Mouse (Mus musculus) spleen, postnatal 10 days (tissue): ENCODE data around the gene Fgd5.
"Not testable (repeated sequence)": the region's sequence is repeated elsewhere in the genome, so short reads cannot be mapped to it uniquely, and the experiment has no call there.

Experiments
- DNase-seq, 2 experiments: peaks; one replicate each; pipeline ENCODE4 v3.0.0; 2021 to 2022; ENCODE audit warnings: low spot score in 2 of 2

Fgd5 gene

DNA sequence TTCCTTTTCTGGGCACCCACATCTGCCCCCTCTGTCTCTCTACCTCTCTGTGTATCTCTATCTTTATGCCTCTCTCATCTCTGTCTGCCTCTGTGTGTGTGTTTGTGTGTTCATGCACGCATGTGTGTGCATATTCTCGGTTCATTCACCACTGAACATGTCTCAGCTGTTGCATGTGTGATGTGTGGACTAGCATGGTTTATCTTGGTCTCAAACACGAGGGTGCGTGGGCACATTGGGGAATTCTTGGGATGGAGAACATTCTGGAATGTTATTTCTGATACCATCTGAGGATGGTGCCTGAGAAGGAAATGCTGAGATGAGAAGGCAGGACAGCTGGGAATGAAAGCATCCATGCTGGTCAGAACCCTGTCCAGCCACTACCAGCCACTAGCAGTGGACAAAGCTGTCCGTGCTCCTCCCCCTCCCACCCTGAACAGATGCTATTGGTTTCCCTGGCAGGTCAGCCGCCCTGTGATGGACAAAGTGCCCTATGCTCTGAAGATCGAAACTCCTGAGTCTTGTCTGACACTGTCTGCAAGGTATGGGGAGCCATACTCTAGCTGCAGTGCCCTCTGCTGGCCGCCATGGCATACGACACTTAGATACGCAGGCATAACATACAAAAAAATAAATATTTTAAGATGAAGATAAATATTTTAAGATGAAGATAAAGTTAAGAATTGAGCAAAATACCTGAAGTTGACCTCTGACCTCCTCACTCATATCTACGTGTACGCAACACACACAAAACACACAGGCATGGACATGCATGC, 87.2 kb downstream of the Fgd5 start:
- peak; percentile 26 to 73 for DNase-seq

DNA sequence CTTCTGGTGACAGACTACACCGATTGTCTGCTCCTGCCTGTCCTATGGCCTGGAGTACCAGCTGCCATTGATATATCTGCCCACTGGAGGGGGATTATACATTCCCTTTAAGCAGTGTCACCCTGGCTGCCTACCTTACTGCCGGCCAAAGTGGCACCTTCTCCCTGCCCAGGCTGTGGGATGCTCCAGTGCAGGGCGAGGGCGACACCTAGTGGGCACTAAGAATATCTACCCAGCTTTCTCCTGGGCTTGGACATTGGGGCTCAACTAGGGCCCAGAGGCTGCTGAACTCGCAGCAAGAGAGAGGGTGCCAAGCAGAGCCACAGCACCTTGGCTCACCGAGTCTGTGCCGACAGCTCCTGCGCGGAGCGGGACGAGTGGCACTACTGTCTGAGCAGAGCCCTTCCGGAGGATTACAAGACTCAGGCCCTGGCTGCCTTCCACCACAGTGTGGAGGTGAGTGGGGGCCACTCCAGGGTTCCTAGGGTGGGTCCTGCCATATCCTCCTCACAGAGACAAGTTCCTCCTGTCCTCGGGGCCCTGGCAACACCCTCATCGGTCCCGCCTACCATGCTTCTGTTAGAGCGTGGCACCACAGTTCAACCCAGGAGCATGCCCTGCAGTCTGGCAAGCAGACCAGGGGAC, 88.6 kb downstream of the Fgd5 start:
- DNase-seq = peak; percentile 66 to 83

DNA sequence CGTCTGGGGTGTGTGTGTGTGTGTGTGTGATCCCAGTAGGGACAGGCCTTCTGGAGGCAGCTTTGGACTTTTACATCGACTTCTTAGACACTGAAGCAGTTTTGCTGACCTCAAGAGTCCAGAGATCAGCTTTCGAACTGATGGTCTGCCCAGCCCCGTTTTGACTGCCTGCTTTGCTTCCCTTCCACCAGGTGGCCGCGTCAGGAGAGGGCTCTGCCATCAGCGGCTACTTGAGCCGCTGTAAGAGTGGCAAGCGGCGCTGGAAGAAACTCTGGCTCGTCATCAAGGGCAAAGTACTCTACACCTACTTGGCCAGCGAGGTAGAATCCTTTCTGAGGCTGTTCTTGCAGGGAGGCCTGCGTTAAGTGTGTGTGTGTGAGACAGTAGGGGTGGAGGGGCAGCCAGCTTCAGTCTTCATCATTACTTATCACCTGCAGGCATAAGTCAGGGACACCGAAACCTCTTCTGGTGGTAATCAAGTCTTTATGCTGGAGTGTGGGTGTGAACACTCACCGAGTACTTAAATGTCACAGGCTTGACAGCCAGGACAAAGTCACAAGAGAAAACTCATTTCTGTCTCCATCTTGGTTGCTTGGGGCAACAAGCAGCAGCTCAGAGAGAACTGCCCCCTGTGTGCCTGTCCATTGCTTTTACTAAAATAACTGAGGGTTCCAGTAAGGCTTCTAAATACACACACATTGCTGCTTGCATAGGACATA, 92.6 kb downstream of the Fgd5 start:
- no peak for DNase-seq

DNA sequence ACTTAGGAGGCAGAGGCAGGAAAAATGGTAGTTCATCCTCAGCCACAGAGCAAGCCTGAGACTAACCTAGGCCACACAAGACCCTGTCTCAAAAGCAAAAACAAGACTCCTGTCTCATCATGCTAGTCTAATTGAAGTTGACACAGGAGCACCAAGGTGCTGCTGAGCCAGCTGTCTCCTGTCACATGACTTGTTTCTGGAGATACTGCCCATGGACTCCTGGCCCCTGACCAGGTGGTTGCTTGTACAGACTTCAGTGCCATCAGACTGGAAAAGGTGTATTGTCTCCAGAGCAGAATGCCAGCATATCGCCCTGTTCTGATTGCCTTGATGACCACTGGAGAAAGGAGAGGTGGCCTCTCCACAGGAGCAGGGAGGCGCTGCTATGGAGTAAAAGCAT, 102.1 kb downstream of the Fgd5 start:
- no peak for DNase-seq

DNA sequence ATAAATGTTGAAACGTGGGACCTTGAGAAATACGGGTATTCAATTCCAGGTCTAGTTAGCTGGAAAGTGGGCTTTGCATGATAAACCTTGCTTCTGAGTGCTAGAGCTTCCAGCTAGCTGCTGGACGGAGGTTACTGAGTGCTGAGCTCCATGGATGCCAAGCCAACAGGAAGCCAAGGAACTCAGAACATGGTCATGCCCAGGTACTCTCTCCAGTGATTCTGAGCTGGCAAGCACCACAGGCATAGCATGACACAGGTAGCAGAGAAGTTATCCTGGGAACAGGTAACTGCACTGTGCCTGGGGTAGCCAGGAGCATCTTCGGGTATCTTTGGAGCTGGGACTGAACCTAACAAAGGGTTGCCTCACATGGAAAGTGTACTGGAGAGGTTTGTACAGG, 104.1 kb downstream of the Fgd5 start:
- DNase-seq = no peak

DNA sequence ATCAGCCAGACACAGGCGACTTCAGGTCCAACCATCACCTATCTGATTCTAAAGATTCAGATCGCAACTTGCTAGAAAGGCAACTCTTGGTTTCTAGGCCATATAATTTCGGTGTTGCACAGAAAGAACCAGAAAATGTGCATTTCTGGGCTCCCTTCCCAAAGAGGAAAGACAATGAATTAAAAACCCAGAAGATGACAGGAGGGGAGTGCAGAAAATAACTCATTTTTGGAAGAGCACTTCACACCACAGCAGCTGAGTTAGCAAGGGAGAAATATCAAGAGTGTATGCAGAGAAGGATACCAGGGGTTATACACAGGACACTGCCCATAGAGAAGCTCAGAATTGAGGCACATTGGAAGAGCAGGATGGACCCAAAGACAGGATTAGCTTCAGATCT, 106.3 kb downstream of the Fgd5 start:
- DNase-seq = no peak

DNA sequence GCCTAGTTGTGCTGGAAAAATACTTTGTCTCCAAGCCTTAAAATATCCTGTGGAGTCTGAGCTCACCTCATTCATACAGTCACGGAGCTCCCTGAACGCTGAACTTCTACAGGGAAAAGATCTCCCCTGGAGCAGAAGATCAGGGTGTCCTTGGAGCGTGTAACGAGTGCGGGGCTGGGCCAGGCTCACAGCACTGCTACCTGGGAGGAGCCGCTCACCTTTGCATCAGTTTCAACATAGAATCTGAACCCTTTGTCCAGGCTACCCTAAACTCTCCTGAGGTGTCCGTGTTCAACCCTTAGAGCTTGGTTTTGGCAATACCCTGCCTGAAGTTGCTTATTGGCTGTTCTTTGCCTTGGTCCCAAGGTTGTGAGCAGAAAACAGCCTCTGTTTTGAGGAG, 110.5 kb downstream of the Fgd5 start:
- not testable (repeated sequence) for DNase-seq

DNA sequence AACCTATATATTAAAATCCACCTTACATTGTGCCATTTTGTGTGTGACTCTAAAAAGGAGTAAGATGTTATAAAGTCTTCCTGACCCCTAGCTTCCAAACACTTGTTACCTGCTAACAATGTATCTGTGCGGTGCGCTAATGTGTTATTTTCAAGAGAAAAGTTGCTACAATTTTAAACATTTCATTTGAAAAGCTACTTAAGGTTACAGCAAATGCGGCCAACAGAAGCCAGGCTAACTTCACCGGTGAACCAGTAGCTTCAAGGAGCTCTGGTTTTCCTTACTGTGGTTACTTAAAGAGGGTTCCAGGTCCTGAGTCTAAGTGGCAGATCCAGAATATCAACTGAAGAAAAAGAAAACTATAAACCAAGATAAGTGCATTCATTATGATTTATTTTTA, 111.3 kb downstream of the Fgd5 start:
- DNase-seq = no peak

DNA sequence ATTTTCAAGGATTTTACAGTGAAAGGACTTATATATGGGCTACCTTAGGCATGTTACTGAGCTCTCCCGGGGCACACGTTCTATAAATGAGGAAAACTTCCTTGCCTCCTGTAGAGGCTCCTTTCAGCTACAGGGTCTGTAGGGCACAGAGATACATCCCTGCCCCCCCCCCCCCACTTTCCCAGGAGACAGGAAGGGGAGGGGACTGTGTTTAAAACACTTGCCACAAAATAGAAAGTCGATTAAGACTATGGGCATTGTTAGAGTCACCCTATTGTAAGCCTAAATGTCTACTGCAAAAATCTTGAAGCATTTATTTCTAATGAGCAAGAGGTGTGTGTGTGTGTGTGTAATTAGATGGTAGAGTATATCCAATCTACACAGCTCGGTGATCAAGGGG, 111.8 kb downstream of the Fgd5 start:
- DNase-seq = no peak

DNA sequence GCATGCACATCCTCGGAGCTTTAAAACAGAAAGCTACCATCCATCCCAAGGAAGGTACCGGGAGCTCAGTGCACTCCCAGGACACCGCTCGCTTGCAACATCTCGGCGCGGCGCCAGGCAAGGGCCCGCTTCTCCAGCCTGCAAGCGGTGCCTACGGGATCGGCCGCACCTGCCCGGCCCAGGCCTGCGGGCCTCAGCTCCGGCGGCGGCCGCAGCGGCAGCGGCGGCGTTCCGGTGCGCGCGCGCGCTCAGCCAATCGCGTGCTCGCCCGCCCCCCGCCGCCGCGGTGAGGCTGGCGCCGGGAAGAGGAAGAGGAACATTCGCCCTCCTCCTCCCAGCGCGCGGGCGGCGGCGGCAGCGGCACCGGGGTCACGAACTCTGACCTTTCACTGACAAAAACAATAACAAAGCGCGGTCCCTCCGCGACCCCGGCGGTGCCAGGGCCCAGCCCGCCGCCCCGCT, 112.5 kb downstream of the Fgd5 start, which contains the start of gene Nr2c2:
TSS of gene Nr2c2 (plus strand) at position 261 of the 462 bp plus-strand sequence.
- peak; percentile 78 to 90 for DNase-seq

DNA sequence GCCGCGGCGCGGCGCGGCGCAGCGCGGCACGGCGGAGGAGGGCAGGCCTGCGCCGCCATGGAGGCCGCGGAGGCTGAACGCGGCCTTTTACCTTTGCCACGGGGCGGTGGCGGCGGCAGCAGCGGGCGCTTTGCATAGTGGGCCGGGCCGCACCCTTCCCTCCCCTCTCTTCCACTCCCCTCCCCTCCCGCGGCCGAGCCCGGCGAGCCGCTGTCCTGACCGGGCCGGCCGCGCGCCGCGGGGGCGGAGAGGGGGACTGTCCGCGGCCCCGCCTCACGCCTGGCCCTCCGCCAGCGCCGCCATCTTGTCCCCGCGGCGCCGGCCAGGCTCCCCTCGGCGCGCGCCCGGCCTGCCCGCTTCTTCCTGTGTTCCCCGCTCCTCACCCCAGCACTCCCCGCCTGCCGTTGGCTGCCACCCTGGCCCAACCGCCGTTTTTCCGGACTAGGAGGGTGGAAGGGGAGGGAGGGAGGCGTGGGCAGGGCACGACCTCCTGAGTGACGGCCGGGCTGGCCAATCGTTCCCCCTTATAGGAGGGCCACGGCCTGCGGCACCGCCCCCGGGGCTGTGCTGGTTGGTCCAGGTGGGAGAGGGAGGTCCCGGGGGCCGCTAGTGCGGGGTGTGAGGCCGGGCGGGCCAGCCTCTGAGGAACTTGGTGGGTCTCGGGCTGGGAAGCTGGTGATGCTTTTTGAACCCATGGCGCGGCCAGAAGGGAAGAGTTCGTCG, 113.2 kb downstream of the Fgd5 start:
- peak; percentile 100 for DNase-seq

DNA sequence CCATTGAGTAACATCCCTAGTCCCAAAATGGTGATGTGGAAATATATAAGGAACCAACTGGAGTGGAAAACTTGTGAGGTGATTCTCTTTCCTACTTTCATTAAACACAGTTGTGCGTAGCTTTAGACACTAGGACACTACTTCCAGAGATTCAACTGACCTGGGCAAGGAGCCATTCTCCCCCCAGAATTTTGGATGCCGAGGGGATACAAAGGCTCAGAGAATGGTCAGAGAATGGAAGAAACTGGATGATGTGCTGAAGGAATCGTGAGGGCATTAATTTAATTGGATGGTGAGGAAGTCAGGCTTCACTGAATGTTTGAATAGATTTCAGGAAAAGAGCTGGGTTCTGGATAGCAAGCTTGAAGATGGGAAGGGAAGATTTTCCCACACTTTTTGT, 114.1 kb downstream of the Fgd5 start:
- no peak for DNase-seq

DNA sequence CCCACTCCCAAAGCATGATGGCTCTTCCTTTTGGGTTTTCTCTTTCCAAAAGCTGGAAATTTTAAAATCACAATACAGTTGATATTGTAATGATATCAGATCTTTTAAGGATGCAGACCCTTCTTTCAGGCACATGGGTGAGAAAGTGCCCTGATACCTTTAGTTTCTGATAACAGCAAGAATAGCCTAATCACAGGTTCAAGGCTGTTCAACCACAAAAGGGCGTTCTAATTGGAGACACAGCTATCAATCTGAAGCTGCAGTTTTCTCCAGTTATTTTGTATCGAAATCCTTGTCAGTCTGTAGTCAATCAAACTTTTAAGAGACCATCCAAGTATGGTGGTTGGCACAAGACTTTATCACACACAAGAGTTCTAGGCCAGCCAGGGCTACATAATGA, 115.2 kb downstream of the Fgd5 start:
- no peak for DNase-seq

DNA sequence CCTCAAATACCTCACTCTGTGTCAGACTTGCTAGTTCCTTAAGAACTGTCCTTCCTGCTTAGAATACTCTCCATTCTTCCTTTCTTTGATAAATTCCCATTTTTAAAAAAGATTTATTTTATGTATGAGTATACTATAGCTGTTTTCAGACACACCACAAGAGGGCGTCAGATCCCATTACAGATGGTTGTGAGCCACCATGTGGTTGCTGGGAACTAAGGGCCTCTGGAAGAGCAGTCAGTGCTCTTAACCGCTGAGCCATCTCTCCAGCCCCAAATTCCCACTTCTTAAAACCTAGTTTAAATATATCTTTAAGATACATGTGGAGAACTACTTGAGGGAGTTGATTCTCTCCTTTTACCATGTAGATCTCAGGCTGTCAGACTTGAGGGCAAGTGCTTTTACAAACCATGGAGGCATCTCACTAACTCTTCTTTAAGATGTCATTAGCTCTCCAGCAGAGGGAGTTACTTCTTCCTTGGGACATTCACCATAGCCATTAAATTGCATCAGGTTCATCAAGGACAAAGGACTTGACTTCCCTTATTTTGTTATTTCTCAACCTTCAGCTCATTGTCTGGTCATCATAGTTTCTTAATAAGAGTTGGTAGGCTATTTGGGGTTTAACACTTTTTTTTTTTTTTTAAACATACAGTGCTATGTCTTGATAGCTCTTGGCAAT, 122.1 kb downstream of the Fgd5 start:
- no peak for DNase-seq

DNA sequence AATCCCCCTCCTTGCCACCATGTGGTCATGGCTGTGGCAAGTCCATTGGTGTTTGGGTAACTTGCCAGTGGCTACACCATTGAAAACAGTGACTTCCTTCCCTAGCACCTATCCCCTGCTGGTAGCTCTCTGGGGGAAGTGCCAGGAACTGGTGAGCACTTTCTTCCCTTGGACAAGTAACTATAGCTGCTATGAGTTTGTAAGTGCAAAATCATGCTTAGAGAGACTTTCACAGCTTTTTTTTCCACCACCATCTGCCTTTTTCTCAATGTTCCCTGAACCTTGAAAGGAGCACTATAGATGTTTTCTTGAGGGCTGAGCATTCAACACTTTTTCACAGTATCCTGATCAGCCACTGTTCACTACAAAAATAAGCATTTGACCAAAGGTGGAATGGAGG, 145.9 kb downstream of the Fgd5 start:
- DNase-seq = no peak
